Mouse (Mus musculus) forebrain, embryonic 12.5 days (tissue): Measurements from ENCODE around the gene Chst11. TPM values are rescaled to one million over a fixed set of nuclear protein-coding genes. Genes with fewer than 3 reads are reported as not detected.
A peak's percentile ranks its signal among the peaks of the same experiment; 100 is the strongest.

Source experiments
- ATAC-seq: fragments of 200-750 bp; cut with Nextera tagmentation; 2 replicates; pipeline ENCODE4 v1.8.0; 2017; ENCODE audit warnings: moderate TSS enrichment; ENCODE audit not compliant: low FRiP score
- H3K27ac ChIP-seq: fragments of 300-500 bp; sonication (generic); 2 replicates; pipeline ENCODE4 v1.5.1; 2016; ENCODE audit warnings: mild to moderate bottlenecking
- H3K27me3 ChIP-seq: fragments of 300-500 bp; sonication (generic); 2 replicates; pipeline ENCODE4 v1.6.1; 2016; ENCODE audit warnings: mild to moderate bottlenecking
- H3K36me3 ChIP-seq: fragments of 300-500 bp; sonication (generic); replicated peaks from 2 replicates; pipeline ENCODE4 v1.6.1; 2016; ENCODE audit warnings: mild to moderate bottlenecking
- H3K4me1 ChIP-seq: fragments of 300-500 bp; sonication (generic); 2 replicates; pipeline ENCODE4 v1.6.1; 2016
- H3K4me2 ChIP-seq: fragments of 300-500 bp; sonication (generic); 2 replicates; pipeline ENCODE4 v1.6.1; 2016; ENCODE audit warnings: mild to moderate bottlenecking, moderate library complexity
- H3K4me3 ChIP-seq: fragments of 300-500 bp; sonication (generic); replicated peaks from 2 replicates; pipeline ENCODE4 v1.5.1; 2016; ENCODE audit warnings: mild to moderate bottlenecking
- H3K9ac ChIP-seq: fragments of 300-500 bp; sonication (generic); 2 replicates; pipeline ENCODE4 v1.6.1; 2016; ENCODE audit warnings: mild to moderate bottlenecking
- H3K9me3 ChIP-seq: fragments of 300-500 bp; sonication (generic); 2 replicates; pipeline ENCODE4 v1.6.1; 2016
- WGBS: fragments of 180-500 bp; shearing (Covaris S2); methylation state at CpG from one replicate; pipeline ENCODE4 v1.1.7; 2016; 5-methylcytosine and 5-hydroxymethylcytosine counted together
- polyA plus RNA-seq: library from polyadenylated mRNA; unstranded; fragments of >200 nt; fragmentation: Nextera tagmentation; extraction: Ambion mirVana; gene quantifications from 2 replicates; pipeline ENCODE4 v1.2.1, GENCODE M21; 2016

Gene Chst11
- polyA plus RNA-seq, 1 experiment from 2014 or later, result 2.6 TPM

DNA sequence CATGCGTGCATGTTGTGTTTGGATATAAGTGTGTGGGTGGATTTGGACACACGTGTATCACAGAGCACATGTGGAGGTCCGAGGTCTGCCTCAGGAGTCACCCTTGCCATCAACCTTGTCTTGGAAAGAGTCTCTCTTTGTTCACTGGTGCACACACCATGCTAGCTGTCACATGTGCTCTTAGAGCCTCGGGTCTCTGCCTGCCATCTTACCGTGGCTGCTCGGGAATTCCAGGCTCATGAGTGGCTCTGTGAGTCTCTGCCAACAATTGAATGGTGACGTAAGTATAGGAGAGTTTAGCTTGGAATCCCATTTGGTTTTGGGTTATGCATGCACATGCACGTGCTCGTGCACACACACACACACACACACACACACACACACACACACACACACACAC lies 214.0 kb downstream of the Chst11 start:
- Histone ChIP-seq H3K9ac (no peak overlapping the region), H3K9me3 (no peaks in the 10 kb centered on the region), H3K4me2 (no peak overlapping the region), H3K36me3 (no peaks in the 10 kb centered on the region), H3K4me3 (no peak overlapping the region), H3K4me1 (no peaks in the 10 kb centered on the region), H3K27ac (no peak overlapping the region), H3K27me3 (no peaks in the 10 kb centered on the region)
- ATAC-seq, result no peak
- WGBS, result 80% methylated on average over 9 of the region's 9 CpGs

DNA sequence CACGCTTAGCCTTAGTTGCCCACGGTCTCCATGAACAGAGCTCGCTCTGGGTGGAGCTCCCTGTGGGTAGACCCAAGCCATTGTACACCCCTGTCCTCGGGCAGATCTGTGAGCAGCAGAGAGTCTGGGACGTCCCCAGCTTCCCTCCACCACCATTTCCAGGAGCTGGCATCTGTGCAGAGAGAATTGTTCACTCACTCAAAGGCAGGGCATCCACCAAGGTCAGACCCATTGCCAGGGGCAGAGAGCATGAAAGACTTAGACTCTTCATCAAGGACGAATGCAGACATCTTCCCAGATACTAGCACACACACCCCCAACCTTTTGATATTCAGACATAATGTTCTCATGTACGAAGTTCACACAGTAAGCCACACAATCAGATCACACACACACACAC lies 216.2 kb downstream of the Chst11 start:
- ATAC-seq, result no peak
- Histone ChIP-seq H3K9ac (no peak overlapping the region), H3K27ac (no peak overlapping the region), H3K4me3 (no peak overlapping the region), H3K27me3 (no peaks in the 10 kb centered on the region), H3K4me1 (no peaks in the 10 kb centered on the region), H3K36me3 (no peaks in the 10 kb centered on the region), H3K9me3 (no peaks in the 10 kb centered on the region), H3K4me2 (no peak overlapping the region)
- WGBS, result 86% methylated on average over 7 of the region's 7 CpGs

DNA sequence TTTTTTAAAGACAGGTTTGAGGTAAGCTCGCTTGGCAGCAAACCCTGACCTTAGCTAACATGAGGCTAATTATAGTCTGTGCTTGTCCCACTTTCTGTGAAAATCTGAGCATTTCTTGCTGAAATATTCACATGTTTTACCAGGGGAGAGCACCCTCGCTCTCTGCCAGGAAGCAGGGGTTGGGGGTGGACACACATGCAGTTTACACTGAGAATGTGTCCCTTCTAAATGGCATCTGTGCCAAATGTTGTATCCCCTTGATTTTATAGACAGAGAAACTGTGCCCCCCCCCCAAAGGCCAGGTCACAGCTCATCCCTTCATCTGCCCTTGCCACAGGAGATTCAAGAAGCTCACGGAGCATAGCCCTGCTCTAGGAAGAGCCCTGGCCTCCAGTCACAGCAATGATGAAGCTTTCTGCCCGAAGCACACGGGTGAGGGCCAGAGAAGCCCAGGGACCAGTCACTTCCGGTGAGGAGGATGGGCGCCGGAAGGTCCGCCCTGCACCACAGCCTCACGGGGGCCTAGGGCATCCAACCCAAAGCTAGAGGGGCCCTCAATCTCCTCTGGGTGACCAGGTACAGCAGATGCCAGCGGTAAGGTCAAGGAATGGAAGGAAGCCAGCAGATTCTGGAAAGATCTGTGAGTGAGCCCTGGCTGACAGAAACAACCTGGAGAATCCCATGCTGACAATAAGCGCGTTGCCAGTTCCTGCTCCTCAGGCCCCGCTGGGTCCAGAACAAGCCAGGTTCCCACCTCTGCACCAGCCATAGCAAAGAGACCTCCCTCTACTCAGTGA lies 217.8 kb downstream of the Chst11 start:
- no peak for ATAC-seq
- Histone ChIP-seq H3K4me1 (no peaks in the 10 kb centered on the region), H3K27me3 (no peaks in the 10 kb centered on the region), H3K9ac (no peak overlapping the region), H3K27ac (no peak overlapping the region), H3K36me3 (no peaks in the 10 kb centered on the region), H3K4me3 (no peak overlapping the region), H3K9me3 (no peaks in the 10 kb centered on the region), H3K4me2 (no peak overlapping the region)
- WGBS, result 87% methylated on average over 14 of the region's 14 CpGs

DNA sequence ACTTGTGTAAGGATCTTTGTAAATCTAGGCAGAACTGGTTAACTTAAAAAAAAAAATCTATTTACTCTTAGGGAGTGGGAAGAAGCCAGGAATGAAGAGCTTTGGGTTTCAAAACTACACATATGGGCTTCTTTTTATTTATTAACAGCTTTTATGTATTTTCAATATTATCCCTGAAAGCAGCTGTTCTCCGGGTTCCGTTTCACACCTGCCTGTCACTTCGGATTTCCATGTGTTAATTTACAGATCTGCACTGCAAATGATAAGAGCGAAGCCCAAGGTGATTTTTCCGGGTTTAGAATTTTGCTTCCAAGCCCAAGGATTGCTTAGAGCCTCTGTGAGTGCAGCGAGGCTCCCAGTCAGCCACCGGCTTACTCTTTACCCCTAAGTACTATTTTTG lies 223.1 kb downstream of the Chst11 start:
- Histone ChIP-seq H3K27ac (no peak overlapping the region), H3K9me3 (no peaks in the 10 kb centered on the region), H3K9ac (no peak overlapping the region), H3K36me3 (no peaks in the 10 kb centered on the region), H3K4me1 (peaks cover 12% of the 10 kb centered on the region; the same call in 1 of the 2 replicates), H3K4me2 (no peak overlapping the region), H3K27me3 (no peaks in the 10 kb centered on the region), H3K4me3 (no peak overlapping the region)
- ATAC-seq, result no peak
- 79% methylated on average over 7 of the region's 7 CpGs for WGBS

DNA sequence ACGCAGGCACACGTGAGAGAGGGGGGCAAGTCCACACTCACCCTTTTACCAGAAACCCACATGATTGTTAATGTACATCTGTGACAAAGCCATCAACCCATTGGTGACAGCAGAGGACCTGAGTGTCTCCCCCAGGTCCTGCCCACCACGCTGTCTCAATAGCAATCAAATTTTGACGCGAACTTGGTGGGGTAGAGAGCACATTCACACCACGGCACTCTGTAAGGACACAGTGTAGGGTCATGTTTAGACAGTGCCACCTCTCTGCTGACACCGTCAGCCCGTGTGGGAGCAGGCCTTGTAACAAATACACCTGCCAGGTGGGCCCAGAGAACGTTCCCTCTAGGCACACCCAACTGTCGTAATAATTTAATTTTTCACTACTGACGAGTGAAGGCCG lies 224.1 kb downstream of the Chst11 start:
- Histone ChIP-seq H3K4me2 (no peak overlapping the region), H3K9ac (no peak overlapping the region), H3K4me1 (peaks cover 12% of the 10 kb centered on the region; the same call in 1 of the 2 replicates), H3K4me3 (no peak overlapping the region), H3K36me3 (no peaks in the 10 kb centered on the region), H3K27me3 (no peaks in the 10 kb centered on the region), H3K27ac (no peak overlapping the region), H3K9me3 (no peaks in the 10 kb centered on the region)
- no peak for ATAC-seq
- 85% methylated on average over 12 of the region's 12 CpGs for WGBS

DNA sequence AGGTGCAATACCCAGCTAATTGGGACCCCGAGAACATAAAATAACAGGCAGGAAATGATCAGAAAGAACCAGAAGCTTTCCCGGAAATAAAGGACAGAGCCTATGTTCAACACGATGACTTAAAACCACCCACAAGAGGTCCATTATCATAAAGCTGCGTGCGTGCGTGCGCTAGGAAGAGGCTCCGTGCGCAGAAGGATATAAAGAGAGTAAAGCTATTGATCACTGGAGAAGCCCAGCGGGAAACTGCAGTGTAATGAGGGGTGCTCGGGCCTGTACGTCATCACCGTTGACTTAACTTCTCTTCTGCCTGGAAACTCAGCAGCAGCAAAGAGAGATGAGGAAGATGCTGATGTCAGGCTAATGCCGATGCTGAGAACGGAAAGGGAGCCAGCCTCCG lies 224.8 kb downstream of the Chst11 start:
- H3K27ac ChIP-seq, result peak overlapping the region; percentile 27; the same call in 1 of the 2 replicates
- no peaks in the 10 kb centered on the region for H3K9me3 ChIP-seq
- 56% methylated on average over 16 of the region's 16 CpGs for WGBS
- peaks cover 12% of the 10 kb centered on the region; the same call in 1 of the 2 replicates for H3K4me1 ChIP-seq
- no peaks in the 10 kb centered on the region for H3K27me3 ChIP-seq
- no peak overlapping the region for H3K4me3 ChIP-seq
- no peak overlapping the region for H3K9ac ChIP-seq
- no peak for ATAC-seq
- H3K36me3 ChIP-seq, result no peaks in the 10 kb centered on the region
- no peak overlapping the region for H3K4me2 ChIP-seq

DNA sequence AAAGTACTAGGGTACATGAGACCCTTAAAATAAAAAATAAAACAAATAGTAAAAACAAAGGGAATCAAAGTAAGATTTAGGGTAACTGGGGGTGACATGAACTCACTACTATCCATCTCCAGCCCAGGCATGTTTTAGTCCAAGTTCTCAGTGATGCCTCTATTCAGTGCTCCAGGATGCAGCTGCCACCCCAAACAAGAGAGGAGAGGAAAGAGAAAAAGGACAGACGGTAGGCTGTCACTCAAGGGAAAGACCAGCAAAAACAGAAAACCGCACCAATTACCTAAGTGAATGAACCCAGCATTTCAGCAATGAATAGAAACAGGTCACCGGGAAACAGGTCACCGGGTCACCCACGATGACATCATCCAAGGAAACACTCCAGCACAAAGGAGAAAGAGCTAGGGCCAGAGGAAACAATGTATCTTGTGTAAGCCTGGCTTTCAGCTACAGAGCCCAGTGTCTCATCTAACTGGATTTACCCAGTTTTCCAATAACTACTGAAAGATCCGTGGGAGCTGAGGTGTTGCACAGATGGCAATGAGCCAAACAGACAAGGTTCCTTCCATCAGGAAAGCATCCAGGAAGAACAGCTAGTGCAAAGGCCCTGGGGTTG lies 225.8 kb downstream of the Chst11 start:
- Histone ChIP-seq H3K36me3 (no peaks in the 10 kb centered on the region), H3K4me3 (no peak overlapping the region), H3K4me1 (peaks cover 12% of the 10 kb centered on the region; the same call in 1 of the 2 replicates), H3K9ac (no peak overlapping the region), H3K27ac (peak overlapping the region; percentile 27; the same call in 1 of the 2 replicates), H3K27me3 (no peaks in the 10 kb centered on the region), H3K9me3 (no peaks in the 10 kb centered on the region), H3K4me2 (no peak overlapping the region)
- WGBS, result 18% methylated on average over 6 of the region's 6 CpGs
- peak; percentile 80 for ATAC-seq

DNA sequence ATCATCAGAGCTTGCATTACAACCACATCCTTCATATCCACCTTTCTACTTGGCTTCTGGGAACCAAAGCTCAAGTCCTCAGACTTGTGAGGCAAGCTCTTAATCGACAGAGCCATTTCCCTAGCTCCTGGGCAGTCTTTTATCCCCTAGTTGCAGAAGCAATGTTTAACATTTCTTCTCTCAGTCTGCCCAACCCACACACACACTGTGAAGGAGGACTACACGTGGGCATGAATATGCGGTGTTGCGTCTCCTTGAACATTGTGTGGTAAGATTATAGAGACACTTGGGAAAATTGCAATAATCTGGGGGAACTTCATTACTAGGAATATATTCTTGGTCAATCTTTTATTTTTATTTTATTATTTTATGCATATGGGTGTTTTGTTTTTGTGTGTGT lies 227.3 kb downstream of the Chst11 start:
- H3K9ac ChIP-seq, result no peak overlapping the region
- no peaks in the 10 kb centered on the region for H3K27me3 ChIP-seq
- no peak overlapping the region for H3K27ac ChIP-seq
- H3K4me3 ChIP-seq, result no peak overlapping the region
- WGBS, result 94% methylated on average over 4 of the region's 4 CpGs
- no peaks in the 10 kb centered on the region for H3K36me3 ChIP-seq
- H3K4me2 ChIP-seq, result no peak overlapping the region
- peaks cover 12% of the 10 kb centered on the region; the same call in 1 of the 2 replicates for H3K4me1 ChIP-seq
- ATAC-seq, result no peak
- H3K9me3 ChIP-seq, result no peaks in the 10 kb centered on the region

DNA sequence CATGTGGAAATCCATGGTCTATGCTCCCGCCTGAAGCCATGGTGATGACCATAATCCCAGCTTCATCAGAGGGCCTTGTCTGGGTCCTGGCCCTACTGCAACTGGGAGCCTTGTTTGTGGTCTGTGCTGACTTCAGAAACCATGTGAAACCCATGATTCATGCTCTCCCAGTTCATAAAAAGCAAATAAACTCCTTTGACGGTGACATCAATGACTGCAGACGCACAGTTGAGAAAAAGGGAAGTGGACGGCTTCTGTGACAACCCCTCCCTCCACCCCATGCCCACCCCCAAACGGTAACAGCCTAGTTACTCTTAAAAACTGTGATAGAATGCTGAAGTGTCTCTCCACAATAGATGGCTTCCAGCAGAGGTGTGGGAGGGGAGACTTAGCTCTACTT lies 230.3 kb downstream of the Chst11 start:
- no peak overlapping the region for H3K4me3 ChIP-seq
- H3K27me3 ChIP-seq, result no peaks in the 10 kb centered on the region
- ATAC-seq, result no peak
- no peaks in the 10 kb centered on the region for H3K9me3 ChIP-seq
- no peak overlapping the region for H3K9ac ChIP-seq
- WGBS, result 64% methylated on average over 5 of the region's 5 CpGs
- H3K4me1 ChIP-seq, result peaks cover 8% of the 10 kb centered on the region; the same call in 1 of the 2 replicates
- no peak overlapping the region for H3K4me2 ChIP-seq
- H3K36me3 ChIP-seq, result no peaks in the 10 kb centered on the region
- no peak overlapping the region for H3K27ac ChIP-seq

DNA sequence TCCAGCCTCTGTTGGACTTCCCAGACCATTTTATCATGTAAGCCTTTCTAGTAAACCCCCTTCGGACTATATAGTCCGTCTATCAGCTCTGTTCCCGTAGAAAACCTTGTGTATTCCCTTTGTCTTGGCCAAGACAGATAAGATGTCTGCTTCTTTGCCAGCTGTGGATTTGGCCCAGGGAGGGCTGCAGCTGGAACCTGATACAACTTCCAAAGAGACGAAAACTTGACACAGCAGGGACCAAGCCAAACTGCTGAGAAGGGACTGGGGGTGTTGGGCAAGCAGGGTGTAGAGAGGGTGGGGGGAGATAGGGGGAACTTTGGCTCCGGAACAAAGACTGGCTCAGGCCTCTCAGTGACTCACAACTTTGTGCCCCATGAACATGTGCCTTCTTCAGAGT lies 232.0 kb downstream of the Chst11 start:
- no peak for ATAC-seq
- Histone ChIP-seq H3K4me1 (no peaks in the 10 kb centered on the region), H3K36me3 (no peaks in the 10 kb centered on the region), H3K9me3 (no peaks in the 10 kb centered on the region), H3K4me3 (no peak overlapping the region), H3K27me3 (no peaks in the 10 kb centered on the region), H3K9ac (no peak overlapping the region), H3K4me2 (no peak overlapping the region), H3K27ac (no peak overlapping the region)
- 77% methylated on average over 5 of the region's 5 CpGs for WGBS

DNA sequence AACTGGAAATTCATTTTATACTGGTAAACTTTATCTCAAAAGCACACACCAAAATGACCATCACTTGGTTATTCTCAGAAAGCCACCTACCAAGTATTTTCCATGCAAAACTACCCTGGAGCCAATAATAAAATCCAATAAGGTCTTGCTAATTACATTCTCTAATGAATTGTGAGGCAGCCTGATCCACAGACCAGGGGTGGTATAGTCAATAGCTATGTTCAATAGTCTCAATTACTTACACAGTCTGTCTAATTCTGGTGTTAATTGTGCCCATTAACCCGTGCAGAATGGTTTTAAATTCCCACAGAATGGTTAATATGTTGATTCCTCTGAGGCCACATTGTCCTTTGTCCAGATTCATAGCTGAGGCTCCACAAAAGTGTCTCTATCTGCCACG lies 233.5 kb downstream of the Chst11 start:
- Histone ChIP-seq H3K27ac (no peak overlapping the region), H3K9ac (no peak overlapping the region), H3K9me3 (no peaks in the 10 kb centered on the region), H3K4me1 (no peaks in the 10 kb centered on the region), H3K4me2 (no peak overlapping the region), H3K27me3 (no peaks in the 10 kb centered on the region), H3K4me3 (no peak overlapping the region), H3K36me3 (no peaks in the 10 kb centered on the region)
- WGBS, result 38% methylated on average over 2 of the region's 2 CpGs
- ATAC-seq, result no peak

DNA sequence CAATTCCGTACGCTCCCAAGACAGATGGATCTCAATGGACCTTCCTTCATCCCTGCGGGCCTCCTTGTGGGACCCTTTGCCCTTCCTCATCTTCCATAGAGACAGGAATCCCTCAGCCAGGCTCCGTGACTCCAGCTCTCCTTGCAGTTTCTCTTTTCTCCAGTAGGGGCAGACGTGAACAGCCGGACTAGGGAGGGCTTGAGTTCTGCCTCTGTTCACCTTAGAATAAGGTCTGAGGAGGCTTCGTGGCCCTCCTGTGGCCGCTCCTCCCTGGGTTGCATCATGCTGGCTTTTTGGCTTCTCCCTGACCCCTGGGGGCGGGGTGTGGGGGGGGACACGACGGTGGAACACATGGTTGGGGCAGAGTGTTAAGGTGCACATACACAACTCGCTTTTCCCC lies 234.4 kb downstream of the Chst11 start:
- Histone ChIP-seq H3K4me2 (no peak overlapping the region), H3K27ac (no peak overlapping the region), H3K4me3 (no peak overlapping the region), H3K9ac (no peak overlapping the region), H3K27me3 (no peaks in the 10 kb centered on the region), H3K9me3 (no peaks in the 10 kb centered on the region), H3K36me3 (no peaks in the 10 kb centered on the region), H3K4me1 (no peaks in the 10 kb centered on the region)
- WGBS, result 30% methylated on average over 12 of the region's 12 CpGs
- no peak; the same call in 1 of the 2 replicates for ATAC-seq

DNA sequence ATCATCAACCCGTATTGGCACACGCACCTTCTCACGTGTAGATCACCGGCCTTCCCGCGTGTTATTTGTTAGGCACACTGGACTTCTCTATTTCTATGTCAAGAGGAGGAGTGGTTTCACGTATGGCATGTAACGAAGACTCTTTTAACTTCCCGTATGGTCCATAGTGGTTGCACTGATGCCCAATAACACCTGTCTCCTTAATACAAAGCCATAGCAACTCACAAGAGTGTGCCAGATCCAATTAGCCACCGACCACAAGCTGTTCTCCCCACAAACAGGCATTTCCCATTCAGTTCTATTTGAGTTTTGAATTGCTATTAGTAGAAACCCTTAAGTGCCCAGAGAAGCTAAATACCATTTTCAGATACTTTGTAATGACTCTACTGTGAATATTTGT lies 234.9 kb downstream of the Chst11 start:
- no peak for ATAC-seq
- Histone ChIP-seq H3K4me2 (no peak overlapping the region), H3K9me3 (no peaks in the 10 kb centered on the region), H3K4me1 (no peaks in the 10 kb centered on the region), H3K4me3 (no peak overlapping the region), H3K27me3 (no peaks in the 10 kb centered on the region), H3K36me3 (no peaks in the 10 kb centered on the region), H3K9ac (no peak overlapping the region), H3K27ac (no peak overlapping the region)
- 82% methylated on average over 10 of the region's 10 CpGs for WGBS
